Mouse (Mus musculus) heart, embryonic 16.5 days (tissue): ENCODE results near the gene Gstm4. TPM values are rescaled to one million over a fixed set of nuclear protein-coding genes. Genes with fewer than 3 reads are reported as not detected.
"Not testable (repeated sequence)": the region's sequence is repeated elsewhere in the genome, so short reads cannot be mapped to it uniquely, and the experiment has no call there.

Experiments
- ATAC-seq: fragments of 200-750 bp; cut with Nextera tagmentation; replicated peaks from 2 replicates; pipeline ENCODE4 v1.8.0; 2017; ENCODE audit warnings: moderate number of reproducible peaks; ENCODE audit not compliant: insufficient read depth, low FRiP score; ENCODE audit errors: extremely low read depth
- H3K27ac ChIP-seq: fragments of 300-500 bp; sonication (generic); 2 replicates; pipeline ENCODE4 v1.5.1; 2014; ENCODE audit warnings: mild to moderate bottlenecking, low read length, control low read depth, moderate library complexity
- H3K27me3 ChIP-seq: fragments of 300-500 bp; sonication (generic); 2 replicates; pipeline ENCODE4 v1.6.1; 2014; ENCODE audit warnings: low read length, mixed read lengths; ENCODE audit not compliant: control insufficient read depth, insufficient read depth
- H3K36me3 ChIP-seq: fragments of 300-500 bp; sonication (generic); 2 replicates; pipeline ENCODE4 v1.6.1; 2014; ENCODE audit not compliant: control insufficient read depth, insufficient read depth
- H3K4me1 ChIP-seq: fragments of 300-500 bp; sonication (generic); 2 replicates; pipeline ENCODE4 v1.6.1; 2014; ENCODE audit warnings: low read length, mixed read lengths; ENCODE audit not compliant: control insufficient read depth, insufficient read depth
- H3K4me2 ChIP-seq: fragments of 300-500 bp; sonication (generic); 2 replicates; pipeline ENCODE4 v1.6.1; 2014; ENCODE audit warnings: low read depth, mild to moderate bottlenecking, control low read depth, low read length
- H3K4me3 ChIP-seq: fragments of 300-500 bp; sonication (generic); 2 replicates; pipeline ENCODE4 v1.5.1; 2014; ENCODE audit warnings: mild to moderate bottlenecking, control low read depth, low read length
- H3K9ac ChIP-seq: fragments of 300-500 bp; sonication (generic); 2 replicates; pipeline ENCODE4 v1.6.1; 2014; ENCODE audit warnings: low read length, control low read depth
- H3K9me3 ChIP-seq: fragments of 300-500 bp; sonication (generic); replicated peaks from 2 replicates; pipeline ENCODE4 v1.6.1; 2016; ENCODE audit warnings: low read length; ENCODE audit not compliant: control insufficient read depth
- WGBS: fragments of 180-500 bp; shearing (Covaris S2); extraction: QIAGEN DNeasy Blood & Tissue Kit; methylation state at CpG from one replicate; pipeline ENCODE4 v1.1.7; 2014; 5-methylcytosine and 5-hydroxymethylcytosine counted together
- polyA plus RNA-seq: library from polyadenylated mRNA; unstranded; fragments of >200 nt; fragmentation: Nextera tagmentation; extraction: Ambion mirVana; gene quantifications from 2 replicates; pipeline ENCODE4 v1.2.1, GENCODE M21; 2015

Gene Gstm4
- polyA plus RNA-seq, 1 experiment from 2014 or later, result 17.6 TPM

- H3K27ac ChIP-seq, result no peak overlapping the region
- H3K36me3 ChIP-seq, result no peaks in the 10 kb centered on the region
- WGBS, result 46% methylated on average over 5 of the region's 5 CpGs
- ATAC-seq, result no peak
- no peak overlapping the region for H3K4me2 ChIP-seq
- H3K4me3 ChIP-seq, result no peak overlapping the region
- peaks cover 3% of the 10 kb centered on the region for H3K27me3 ChIP-seq
- H3K9me3 ChIP-seq, result no peaks in the 10 kb centered on the region
- H3K9ac ChIP-seq, result no peak overlapping the region
- no peaks in the 10 kb centered on the region for H3K4me1 ChIP-seq
These were observed 18.6 kb downstream of the Gstm4 start for GRCm38 (mm10) chr3:108026049-108026448.

GRCm38 (mm10) chr3:108025318-108025717, 19.4 kb downstream of the Gstm4 start:
- Histone ChIP-seq H3K9me3 (no peaks in the 10 kb centered on the region), H3K27ac (no peak overlapping the region), H3K27me3 (peaks cover 3% of the 10 kb centered on the region), H3K4me1 (peaks cover 6% of the 10 kb centered on the region), H3K36me3 (no peaks in the 10 kb centered on the region), H3K4me3 (no peak overlapping the region), H3K9ac (no peak overlapping the region), H3K4me2 (no peak overlapping the region)
- 65% methylated on average over 4 of the region's 4 CpGs for WGBS
- ATAC-seq, result no peak

- Histone ChIP-seq H3K9ac (no peak overlapping the region), H3K4me2 (no peak overlapping the region), H3K9me3 (no peaks in the 10 kb centered on the region), H3K36me3 (no peaks in the 10 kb centered on the region), H3K4me1 (peaks cover 14% of the 10 kb centered on the region), H3K27ac (no peak overlapping the region), H3K4me3 (no peak overlapping the region), H3K27me3 (peaks cover 3% of the 10 kb centered on the region)
- ATAC-seq, result no peak
- 69% methylated on average over 6 of the region's 6 CpGs for WGBS
These were observed 22.0 kb downstream of the Gstm4 start for GRCm38 (mm10) chr3:108022650-108023049.

GRCm38 (mm10) chr3:108020351-108021022, 24.2 kb downstream of the Gstm4 start:
- not testable (repeated sequence) for H3K36me3 ChIP-seq, H3K27ac ChIP-seq, H3K4me2 ChIP-seq, H3K9me3 ChIP-seq, H3K9ac ChIP-seq, H3K4me3 ChIP-seq, H3K27me3 ChIP-seq, ATAC-seq
- H3K4me1 ChIP-seq, result peaks cover 20% of the 10 kb centered on the region
- 42% methylated on average over 11 of the region's 11 CpGs for WGBS

GRCm38 (mm10) chr3:108019226-108019625, 25.5 kb downstream of the Gstm4 start:
- H3K27me3 ChIP-seq, result not testable (repeated sequence)
- 52% methylated on average over 3 of the region's 3 CpGs for WGBS

GRCm38 (mm10) chr3:108018190-108018820, 26.4 kb downstream of the Gstm4 start:
- 16% methylated on average over 14 of the region's 14 CpGs for WGBS
- peaks cover 3% of the 10 kb centered on the region for H3K27me3 ChIP-seq
- H3K27ac ChIP-seq, result peak overlapping the region; percentile 92
- no peak for ATAC-seq
- no peaks in the 10 kb centered on the region for H3K36me3 ChIP-seq
- H3K4me1 ChIP-seq, result peaks cover 26% of the 10 kb centered on the region
- peak overlapping the region; percentile 77 for H3K4me2 ChIP-seq
- H3K9ac ChIP-seq, result peak overlapping the region; percentile 73
- H3K9me3 ChIP-seq, result no peaks in the 10 kb centered on the region
- H3K4me3 ChIP-seq, result peak overlapping the region; percentile 58

More at GRCm38 (mm10) chr3:108019226-108019625, 25.5 kb downstream of the Gstm4 start:
- not testable (repeated sequence) for H3K36me3 ChIP-seq, H3K27ac ChIP-seq, H3K9me3 ChIP-seq, ATAC-seq, H3K4me3 ChIP-seq, H3K9ac ChIP-seq, H3K4me2 ChIP-seq
- peaks cover 21% of the 10 kb centered on the region for H3K4me1 ChIP-seq

- H3K9ac ChIP-seq, result peak within 1 kb of the TSS; percentile 75
- H3K27ac ChIP-seq, result peak within 1 kb of the TSS; percentile 92
- peaks cover 28% of the 10 kb centered on the region for H3K4me1 ChIP-seq
- peaks cover 3% of the 10 kb centered on the region; the same call in 1 of the 2 replicates for H3K27me3 ChIP-seq
- peak; percentile 99 for ATAC-seq
- H3K4me2 ChIP-seq, result peak within 1 kb of the TSS; percentile 77
- peak within 1 kb of the TSS; percentile 58 for H3K4me3 ChIP-seq
- H3K9me3 ChIP-seq, result no peaks in the 10 kb centered on the region
- H3K36me3 ChIP-seq, result no peaks in the 10 kb centered on the region
- under 1% methylated on average over 31 of the region's 31 CpGs for WGBS
These were observed 27.1 kb downstream of the Gstm4 start, which contains the start of gene Gstm1 for GRCm38 (mm10) chr3:108017473-108018189. Gene Gstm1, minus strand, starts transcription at chr3:108017973.

GRCm38 (mm10) chr3:108016468-108016867, 28.2 kb downstream of the Gstm4 start:
- H3K36me3 ChIP-seq, H3K9me3 ChIP-seq, H3K4me3 ChIP-seq, ATAC-seq, H3K27me3 ChIP-seq, H3K27ac ChIP-seq, H3K9ac ChIP-seq, H3K4me2 ChIP-seq: not testable (repeated sequence)
- WGBS, result 85% methylated on average over 5 of the region's 5 CpGs
- H3K4me1 ChIP-seq, result peaks cover 28% of the 10 kb centered on the region

- no peak for ATAC-seq
These were observed 29.7 kb downstream of the Gstm4 start for GRCm38 (mm10) chr3:108014974-108015346.

More at GRCm38 (mm10) chr3:108014974-108015346, 29.7 kb downstream of the Gstm4 start:
- H3K4me3 ChIP-seq, result no peak overlapping the region
- no peak overlapping the region for H3K9ac ChIP-seq
- H3K4me2 ChIP-seq, result no peak overlapping the region
- no peaks in the 10 kb centered on the region for H3K27me3 ChIP-seq
- peaks cover 27% of the 10 kb centered on the region for H3K4me1 ChIP-seq
- H3K9me3 ChIP-seq, result no peaks in the 10 kb centered on the region
- no peaks in the 10 kb centered on the region for H3K36me3 ChIP-seq
- H3K27ac ChIP-seq, result no peak overlapping the region
- 82% methylated on average over 2 of the region's 2 CpGs for WGBS
